Comparison of ENCODE assay signal across 7 mouse cellular contexts in the genomic region with DNA sequence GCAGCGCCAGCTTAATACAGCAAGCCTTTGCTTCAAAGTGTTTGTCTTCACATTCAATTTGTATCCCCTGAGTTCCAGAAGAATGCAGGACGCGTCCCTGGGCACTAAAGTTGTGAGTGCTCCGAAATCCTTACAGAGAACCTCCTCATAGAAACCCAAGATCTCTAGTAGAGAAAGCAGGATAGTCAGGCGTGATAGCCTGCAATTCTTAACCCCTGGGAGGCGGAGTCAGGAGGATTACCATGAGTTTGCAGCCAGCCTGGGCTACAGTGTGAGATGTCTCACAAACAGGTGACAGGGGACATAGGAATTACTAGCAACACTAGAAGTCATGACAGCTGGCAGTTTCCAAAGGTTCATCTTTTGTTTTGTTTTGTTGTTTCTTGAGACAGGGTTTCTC. TPM values are rescaled to one million over a fixed set of nuclear protein-coding genes. Genes with fewer than 3 reads are reported as not detected.
A peak's percentile ranks its signal among the peaks of the same experiment; 100 is the strongest.
DNase-seq lines count a peak whose midpoint lies in the region; ATAC-seq and TF ChIP-seq lines count a peak whose summit lies in the region.

No protein-coding gene starts in this region.

- ATAC-seq in embryonic facial prominence, embryonic 13.5 days (ENCODE audit: insufficient number of reproducible peaks, insufficient read depth, low FRiP score, low TSS enrichment, low read depth) = no peak
- ATAC-seq in neural tube, embryonic 13.5 days (ENCODE audit: low read depth) = no peak

- DNase-seq in layer of hippocampus, adult 2 months (ENCODE audit: low spot score in 2 of 2) = peak in 1 of 2 experiments; percentile 3
- no peak for DNase-seq in layer of hippocampus, postnatal 10 days (ENCODE audit: low spot score in 2 of 2)
- no peak for DNase-seq in limb, embryonic 10.5 days (ENCODE audit: low spot score)
- no peak for DNase-seq in retina, embryonic 14.5 days (ENCODE audit: low spot score)
- DNase-seq in frontal cortex, postnatal 14 days (ENCODE audit: low spot score in 2 of 2) = no peak

- H3K9me3 ChIP-seq in embryonic facial prominence, embryonic 13.5 days = no peaks in the 10 kb centered on the region
- H3K9me3 ChIP-seq in limb, embryonic 10.5 days (replicated peaks) = no peaks in the 10 kb centered on the region
- H3K9me3 ChIP-seq in neural tube, embryonic 13.5 days = no peaks in the 10 kb centered on the region

- WGBS in embryonic facial prominence, embryonic 13.5 days = 47% methylated on average over 6 of the region's 6 CpGs
- 52% methylated on average over 6 of the region's 6 CpGs for WGBS in limb, embryonic 10.5 days
- WGBS in neural tube, embryonic 13.5 days = 50% methylated on average over 6 of the region's 6 CpGs

- H3K27ac ChIP-seq in layer of hippocampus, adult 2 months = no peak overlapping the region
- no peak overlapping the region for H3K27ac ChIP-seq in embryonic facial prominence, embryonic 13.5 days
- H3K27ac ChIP-seq in limb, embryonic 10.5 days = 0 out of 2 replicates have a peak overlapping the region, but pooled peaks have one; percentile 19
- no peak overlapping the region for H3K27ac ChIP-seq in neural tube, embryonic 13.5 days (replicated peaks)

- H3K36me3 ChIP-seq in embryonic facial prominence, embryonic 13.5 days = peaks cover 48% of the 10 kb centered on the region
- peaks cover 69% of the 10 kb centered on the region for H3K36me3 ChIP-seq in limb, embryonic 10.5 days
- peaks cover 75% of the 10 kb centered on the region for H3K36me3 ChIP-seq in neural tube, embryonic 13.5 days

- TF ChIP-seq CTCF in layer of hippocampus, adult 2 months (conservative IDR thresholded peaks at IDR 0.05) = no peak

- peak overlapping the region; percentile 40; the same call in 1 of the 2 replicates for H3K4me3 ChIP-seq in layer of hippocampus, adult 2 months
- H3K4me3 ChIP-seq in embryonic facial prominence, embryonic 13.5 days = peak overlapping the region; percentile 35
- peak overlapping the region; percentile 43 for H3K4me3 ChIP-seq in limb, embryonic 10.5 days
- H3K4me3 ChIP-seq in neural tube, embryonic 13.5 days = 0 out of 2 replicates have a peak overlapping the region, but pooled peaks have one; percentile 25

- H3K4me1 ChIP-seq in embryonic facial prominence, embryonic 13.5 days = no peaks in the 10 kb centered on the region
- H3K4me1 ChIP-seq in limb, embryonic 10.5 days = peaks cover 11% of the 10 kb centered on the region
- no peaks in the 10 kb centered on the region for H3K4me1 ChIP-seq in neural tube, embryonic 13.5 days (replicated peaks)

- H3K9ac ChIP-seq in embryonic facial prominence, embryonic 13.5 days = peak overlapping the region; percentile 54
- no peak overlapping the region for H3K9ac ChIP-seq in neural tube, embryonic 13.5 days

- no peaks in the 10 kb centered on the region for H3K27me3 ChIP-seq in embryonic facial prominence, embryonic 13.5 days
- no peaks in the 10 kb centered on the region for H3K27me3 ChIP-seq in limb, embryonic 10.5 days (ENCODE audit: low read depth, poor library complexity, severe bottlenecking)
- H3K27me3 ChIP-seq in neural tube, embryonic 13.5 days = no peaks in the 10 kb centered on the region

- peak overlapping the region; percentile 62 for H3K4me2 ChIP-seq in embryonic facial prominence, embryonic 13.5 days
- H3K4me2 ChIP-seq in neural tube, embryonic 13.5 days = peak overlapping the region; percentile 48

RNA-seq across cellular contexts. Expression of a gene that starts 35.8 kb away (rescaled TPM):
- total RNA-seq in layer of hippocampus, adult 2 months (2021) = 10 to 100 TPM; 27.9 to 28.9 TPM
- total RNA-seq in layer of hippocampus, postnatal 10 days (2021) = 10 to 100 TPM; 21.7 to 24.5 TPM
- 21.4 and 26.0 TPM in 2 replicates for polyA plus RNA-seq in embryonic facial prominence, embryonic 13.5 days (2015; fragmentation: Nextera tagmentation; extraction: Ambion mirVana)
- 18.8 and 23.5 TPM in 2 replicates for polyA plus RNA-seq in limb, embryonic 10.5 days (2016; fragmentation: Nextera tagmentation; extraction: Ambion mirVana)
- 18.3 and 21.6 TPM in 2 replicates for polyA plus RNA-seq in neural tube, embryonic 13.5 days (2015; fragmentation: Nextera tagmentation; extraction: Ambion mirVana)
